Mouse (Mus musculus) stomach, embryonic 15.5 days (tissue): ENCODE data around the gene Ccdc187. TPM values are rescaled to one million over a fixed set of nuclear protein-coding genes. Genes with fewer than 3 reads are reported as not detected.

ENCODE experiments used
- ATAC-seq: fragments of 200-750 bp; cut with Nextera tagmentation; 2 replicates; pipeline ENCODE4 v1.8.0; 2017; ENCODE audit warnings: low read depth, moderate number of reproducible peaks, moderate TSS enrichment; ENCODE audit not compliant: insufficient read depth, low FRiP score
- H3K27ac ChIP-seq: fragments of 300-500 bp; sonication (generic); 2 replicates; pipeline ENCODE4 v1.5.1; 2015; ENCODE audit warnings: mild to moderate bottlenecking, inconsistent platforms
- H3K27me3 ChIP-seq: fragments of 300-500 bp; sonication (generic); replicated peaks from 2 replicates; pipeline ENCODE4 v1.6.1; 2015; ENCODE audit warnings: inconsistent platforms
- H3K36me3 ChIP-seq: fragments of 300-500 bp; sonication (generic); 2 replicates; pipeline ENCODE4 v1.6.1; 2015; ENCODE audit warnings: inconsistent platforms
- H3K4me1 ChIP-seq: fragments of 300-500 bp; sonication (generic); 2 replicates; pipeline ENCODE4 v1.6.1; 2015; ENCODE audit warnings: inconsistent platforms
- H3K4me2 ChIP-seq: fragments of 300-500 bp; sonication (generic); 2 replicates; pipeline ENCODE4 v1.6.1; 2015; ENCODE audit warnings: mild to moderate bottlenecking, inconsistent platforms
- H3K4me3 ChIP-seq: fragments of 300-500 bp; sonication (generic); replicated peaks from 2 replicates; pipeline ENCODE4 v1.5.1; 2015; ENCODE audit warnings: inconsistent platforms
- H3K9ac ChIP-seq: fragments of 300-500 bp; sonication (generic); 2 replicates; pipeline ENCODE4 v1.6.1; 2015; ENCODE audit warnings: inconsistent platforms
- H3K9me3 ChIP-seq: fragments of 300-500 bp; sonication (generic); 2 replicates; pipeline ENCODE4 v1.6.1; 2016; ENCODE audit warnings: inconsistent platforms
- WGBS: fragments of 180-500 bp; shearing (Covaris S2); methylation state at CpG from one replicate; pipeline ENCODE4 v1.1.7; 2015; 5-methylcytosine and 5-hydroxymethylcytosine counted together
- polyA plus RNA-seq: library from polyadenylated mRNA; unstranded; fragments of >200 nt; fragmentation: Nextera tagmentation; extraction: Ambion mirVana; gene quantifications from 2 replicates; pipeline ENCODE4 v1.2.1, GENCODE M21; 2015

Ccdc187 gene
- polyA plus RNA-seq, 1 experiment from 2014 or later: 0.57 TPM

DNA sequence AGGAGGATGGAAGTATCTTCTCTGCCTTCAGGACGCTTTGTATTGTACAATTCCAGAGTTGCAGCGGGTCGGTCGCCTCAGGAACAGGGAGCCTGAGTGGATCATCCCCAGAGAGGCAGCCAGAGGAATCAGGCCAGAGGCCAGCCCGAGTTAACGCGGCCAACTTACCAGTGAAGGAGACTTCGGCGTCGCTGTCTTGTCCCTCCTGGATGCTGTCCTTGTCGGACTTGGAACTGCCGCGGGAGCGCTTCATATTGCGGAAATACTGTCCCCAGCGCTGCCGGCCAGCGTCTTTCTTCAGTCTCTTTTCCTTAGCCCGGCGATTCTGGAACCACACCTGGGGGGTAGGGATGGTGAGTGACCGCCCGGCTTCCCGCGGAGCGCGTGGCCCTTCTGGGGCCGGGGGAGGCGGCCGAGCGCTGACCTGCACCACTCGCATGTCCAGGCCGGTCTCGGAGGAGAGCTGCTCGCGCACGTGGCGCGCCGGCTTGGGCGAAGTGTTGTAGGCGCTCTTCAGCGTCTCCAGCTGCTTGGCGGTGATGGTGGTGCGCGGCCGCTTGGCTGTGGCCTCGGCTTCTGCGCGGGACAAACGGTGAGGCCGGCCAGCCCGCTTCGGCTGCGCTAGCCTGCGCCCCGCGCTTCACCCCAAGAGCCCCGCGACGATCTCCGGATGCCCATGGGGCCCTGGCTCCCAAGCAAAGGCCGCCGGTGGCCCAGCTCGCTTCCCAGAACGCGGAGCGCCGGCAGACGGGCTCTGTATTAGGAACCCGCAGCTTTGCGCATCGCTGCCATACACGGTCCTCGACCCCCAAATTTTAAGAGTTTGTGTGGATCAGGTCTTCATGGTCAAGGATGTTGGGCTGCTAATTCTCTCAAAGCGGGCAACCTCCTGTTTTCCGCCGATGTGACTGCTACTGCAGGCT, 92.2 kb downstream of the Ccdc187 start:
- Histone ChIP-seq H3K27me3 (peaks cover 100% of the 10 kb centered on the region), H3K4me2 (0 out of 2 replicates have a peak overlapping the region, but pooled peaks have one; percentile 9), H3K27ac (no peak overlapping the region), H3K9ac (no peak overlapping the region), H3K36me3 (no peaks in the 10 kb centered on the region), H3K4me3 (no peak overlapping the region), H3K4me1 (peaks cover 14% of the 10 kb centered on the region; the same call in 1 of the 2 replicates), H3K9me3 (no peaks in the 10 kb centered on the region)
- under 1% methylated on average over 77 of the region's 77 CpGs for WGBS
- ATAC-seq: no peak

DNA sequence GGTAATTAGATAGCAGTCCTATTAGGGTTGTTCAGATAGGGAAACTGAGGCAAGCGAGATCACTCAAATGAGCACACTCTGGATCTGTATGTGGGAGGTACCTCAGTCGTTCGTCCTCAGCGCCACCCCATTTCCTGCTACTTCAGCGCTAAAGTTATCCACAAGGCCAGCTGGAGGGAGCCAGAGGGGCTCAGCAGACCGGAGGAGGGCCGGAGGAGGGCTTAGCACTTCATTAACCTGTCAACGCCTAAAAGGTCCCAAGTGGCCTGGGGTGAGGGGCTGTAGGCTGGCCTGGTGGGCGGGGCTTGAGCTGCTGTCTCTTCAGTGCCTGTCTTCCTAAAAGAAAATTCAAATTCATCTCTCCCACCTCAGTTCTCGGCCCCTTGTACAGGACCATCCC, 95.9 kb downstream of the Ccdc187 start:
- WGBS: under 1% methylated on average over 10 of the region's 10 CpGs
- Histone ChIP-seq H3K4me1 (peaks cover 8% of the 10 kb centered on the region; the same call in 1 of the 2 replicates), H3K9me3 (no peaks in the 10 kb centered on the region), H3K4me2 (no peak overlapping the region), H3K9ac (no peak overlapping the region), H3K4me3 (no peak overlapping the region), H3K27ac (no peak overlapping the region), H3K36me3 (no peaks in the 10 kb centered on the region), H3K27me3 (peaks cover 92% of the 10 kb centered on the region)
- ATAC-seq: no peak

DNA sequence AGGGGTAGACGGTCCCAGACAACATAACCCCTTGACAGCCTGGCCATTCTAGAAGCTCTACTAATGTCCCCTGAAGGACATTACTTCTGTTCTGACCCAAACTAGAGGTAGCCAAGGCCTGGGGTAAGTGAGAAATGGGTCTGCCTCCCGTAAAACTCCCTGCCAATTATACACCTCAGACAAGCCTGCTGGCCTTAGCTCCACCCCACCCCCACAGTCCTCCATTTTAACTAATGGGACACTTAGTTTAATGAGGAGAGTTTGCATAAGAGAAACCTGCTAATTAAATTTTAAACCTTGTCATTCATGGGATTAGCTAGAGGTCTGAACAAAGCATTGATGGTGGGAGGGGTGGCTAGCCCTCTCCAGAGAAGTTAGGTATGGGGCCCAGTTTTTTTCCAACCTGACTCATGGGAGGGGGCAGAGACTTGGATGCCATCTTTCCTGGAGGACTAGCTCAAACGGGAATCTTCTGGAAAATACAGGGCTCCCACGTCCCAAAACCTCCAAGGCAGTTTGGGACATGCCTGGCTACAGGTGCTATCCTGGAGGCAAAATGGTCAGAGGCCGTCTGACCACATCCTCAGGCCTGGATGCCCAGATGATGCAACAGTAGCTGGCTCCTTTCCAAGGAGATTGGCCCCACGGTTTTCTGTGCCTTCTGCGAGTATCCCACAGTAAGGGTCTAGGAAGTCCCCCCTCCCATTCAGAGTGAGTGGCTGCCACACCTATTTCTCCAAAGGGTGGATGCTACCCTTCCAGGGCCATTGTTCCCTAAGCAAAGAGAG, 99.6 kb downstream of the Ccdc187 start:
- Histone ChIP-seq H3K27me3 (peaks cover 66% of the 10 kb centered on the region), H3K4me3 (no peak overlapping the region), H3K4me1 (peaks cover 6% of the 10 kb centered on the region; the same call in 1 of the 2 replicates), H3K27ac (no peak overlapping the region), H3K4me2 (no peak overlapping the region), H3K36me3 (no peaks in the 10 kb centered on the region), H3K9me3 (no peaks in the 10 kb centered on the region), H3K9ac (no peak overlapping the region)
- no peak for ATAC-seq
- 36% methylated on average over 7 of the region's 7 CpGs for WGBS

Other genes starting within 250 kb of the Ccdc187 start
- gene Nacc2, start 171.3 kb downstream of the Ccdc187 start, polyA plus RNA-seq: 14.1 and 16.5 TPM in 2 replicates
- gene Lhx3, start 86.3 kb downstream of the Ccdc187 start, polyA plus RNA-seq: 0.08 TPM in 1 of 2 replicates, not detected in the other
- 26.1 and 32.4 TPM in 2 replicates for gene Qsox2, start 57.0 kb downstream of the Ccdc187 start, polyA plus RNA-seq
- 34.6 and 35.8 TPM in 2 replicates for gene Gpsm1, start 21.0 kb upstream of the Ccdc187 start, polyA plus RNA-seq
- 22.2 and 25.1 TPM in 2 replicates for gene Dnlz, start 57.6 kb upstream of the Ccdc187 start, polyA plus RNA-seq
- gene Card9, start 66.4 kb upstream of the Ccdc187 start, polyA plus RNA-seq: 1.6 and 1.8 TPM in 2 replicates
- 23.5 and 25.9 TPM in 2 replicates for gene Snapc4, start 86.1 kb upstream of the Ccdc187 start, polyA plus RNA-seq
- 103 TPM in 2 replicates for gene Entr1, start 94.8 kb upstream of the Ccdc187 start, polyA plus RNA-seq
- 86.8 and 97.9 TPM in 2 replicates for gene Pmpca, start 94.8 kb upstream of the Ccdc187 start, polyA plus RNA-seq
- 17.2 and 17.4 TPM in 2 replicates for gene Inpp5e, start 114.6 kb upstream of the Ccdc187 start, polyA plus RNA-seq
- 22.3 and 24.0 TPM in 2 replicates for gene Sec16a, start 150.7 kb upstream of the Ccdc187 start, polyA plus RNA-seq
- 16.1 and 17.9 TPM in 2 replicates for gene Notch1, start 222.1 kb upstream of the Ccdc187 start, polyA plus RNA-seq